10 mouse cellular contexts compared by ENCODE assay signal in the genomic region with DNA sequence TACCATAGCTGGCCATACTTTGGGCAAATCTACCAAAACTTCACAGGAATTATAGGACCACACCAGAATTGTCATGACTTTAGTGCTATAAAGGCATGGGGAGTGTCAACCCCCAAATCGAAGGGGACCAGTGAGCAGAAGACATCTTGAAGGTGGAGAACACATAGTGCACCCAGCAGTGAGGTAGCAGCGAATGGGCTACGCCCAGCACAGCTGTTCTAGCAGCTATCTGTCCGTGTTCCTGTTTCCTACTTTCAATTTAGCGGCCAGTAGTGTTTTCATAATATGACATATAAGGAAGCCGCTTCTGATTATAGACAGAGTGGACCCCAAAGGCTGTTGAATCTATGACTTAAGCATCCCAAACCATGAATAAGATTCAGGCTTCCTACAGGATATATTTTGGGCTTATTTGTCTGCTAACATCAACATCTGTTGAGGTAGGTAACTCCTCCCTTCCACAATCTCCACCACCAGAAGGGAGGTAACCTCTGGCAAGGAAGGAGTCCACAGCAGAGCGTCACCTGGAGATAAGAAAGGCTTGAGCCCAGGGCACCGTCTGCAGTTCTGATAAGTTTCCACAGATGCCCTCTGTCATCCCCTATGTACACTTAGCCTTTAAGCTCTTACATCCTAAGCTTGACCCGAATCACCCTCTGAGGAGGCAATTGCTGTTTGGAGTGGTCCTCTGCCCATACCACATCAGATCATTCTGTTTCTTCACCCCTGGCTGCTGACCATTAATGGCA. TPM values are rescaled to one million over a fixed set of nuclear protein-coding genes. Genes with fewer than 3 reads are reported as not detected.
DNase-seq lines count a peak whose midpoint lies in the region; ATAC-seq and TF ChIP-seq lines count a peak whose summit lies in the region.
"Had no signal": no experiment of that assay in that cellular context is flagged by ENCODE, and none has a peak within 500 bp of the region (broad histone marks: within the 10 kb centered on the region; RNA-seq: fewer than 3 reads in every experiment).

No protein-coding gene starts in this region.

- H3K27me3 ChIP-seq in MEL (ENCODE audit: control insufficient read depth in 1 of 2, insufficient read depth in 2 of 2, low read length in 2 of 2): no peaks in the 10 kb centered on the region
- H3K27me3 ChIP-seq in heart, embryonic 16.5 days (ENCODE audit: control insufficient read depth, insufficient read depth, low read length): no peaks in the 10 kb centered on the region
- H3K27me3 ChIP-seq: forebrain, embryonic 12.5 days had no signal

- TF ChIP-seq POLR2A in MEL (IDR thresholded peaks at IDR 0.05; ENCODE audit: control insufficient read depth in 1 of 2, insufficient read depth in 1 of 2, low read depth in 1 of 2, low read length in 2 of 2, poor library complexity in 1 of 2): no peak

- peak overlapping the region; percentile 25 to 30 for H3K4me3 ChIP-seq in MEL (ENCODE audit: control insufficient read depth in 1 of 2, insufficient read depth in 1 of 2, low read depth in 2 of 2, low read length in 2 of 2)
- H3K4me3 ChIP-seq in heart, embryonic 16.5 days (ENCODE audit: low read length): no peak overlapping the region
- H3K4me3 ChIP-seq: forebrain, embryonic 12.5 days had no signal

- H3K27ac ChIP-seq in MEL (ENCODE audit: control insufficient read depth, low read depth, low read length): peak overlapping the region; percentile 75
- H3K27ac ChIP-seq in heart, embryonic 16.5 days (ENCODE audit: low read length): peak overlapping the region; percentile 4
- H3K27ac ChIP-seq: forebrain, embryonic 12.5 days had no signal

- H3K9ac ChIP-seq in MEL (ENCODE audit: control insufficient read depth, low read depth, low read length, poor library complexity, severe bottlenecking): peak overlapping the region; percentile 15
- no peak overlapping the region for H3K9ac ChIP-seq in heart, embryonic 16.5 days (ENCODE audit: low read length)
- H3K9ac ChIP-seq: forebrain, embryonic 12.5 days had no signal

- no peak for TF ChIP-seq CTCF in MEL (IDR thresholded peaks at IDR 0.05 in 2 of 3, conservative IDR thresholded peaks at IDR 0.05 in 1 of 3; ENCODE audit: control insufficient read depth in 1 of 3, insufficient read depth in 1 of 3, low read depth in 2 of 3, low read length in 3 of 3, poor library complexity in 1 of 3, severe bottlenecking in 1 of 3)

- H3K36me3 ChIP-seq in MEL (ENCODE audit: control insufficient read depth in 1 of 2, insufficient read depth in 2 of 2, low read length in 2 of 2): peaks cover 0 to 32% of the 10 kb centered on the region in 2 experiments; a peak in 2 of 4 replicates
- no peaks in the 10 kb centered on the region for H3K36me3 ChIP-seq in heart, embryonic 16.5 days (ENCODE audit: control insufficient read depth, insufficient read depth)
- H3K36me3 ChIP-seq: forebrain, embryonic 12.5 days had no signal

- H3K79me2 ChIP-seq in MEL (ENCODE audit: control insufficient read depth, insufficient read depth, low read length, poor library complexity): peaks cover 27% of the 10 kb centered on the region

- peak; percentile 49 for DNase-seq in CD4-positive, CD25-positive, alpha-beta regulatory T cell, adult 2 months (ENCODE audit: low read depth, low spot score)
- peak; percentile 85 for DNase-seq in MEL (ENCODE audit: low read depth, low spot score)
- peak; percentile 45 for DNase-seq in naive thymus-derived CD4-positive, alpha-beta T cell, adult 2 months (ENCODE audit: low read depth)
- DNase-seq in embryo, embryonic 11 days: no peak
- no peak for DNase-seq in urinary bladder, adult 18-20 months (ENCODE audit: low spot score in 2 of 2)
- DNase-seq in right cerebral cortex, postnatal 4 days: no peak
- no peak for DNase-seq in frontal cortex, postnatal 36 days (ENCODE audit: low spot score in 2 of 2)
- DNase-seq: adrenal gland, postnatal 14 days had no signal

- TF ChIP-seq RAD21 in MEL (IDR thresholded peaks at IDR 0.05; ENCODE audit: low read depth, low read length): no peak

- no peaks in the 10 kb centered on the region for H3K9me3 ChIP-seq in MEL (replicated peaks; ENCODE audit: insufficient read depth, low read length)
- no peaks in the 10 kb centered on the region for H3K9me3 ChIP-seq in heart, embryonic 16.5 days (replicated peaks; ENCODE audit: control insufficient read depth, low read length)
- H3K9me3 ChIP-seq: forebrain, embryonic 12.5 days had no signal

- WGBS in heart, embryonic 16.5 days: 56% methylated on average over 9 of the region's 9 CpGs

- TF ChIP-seq EP300 in MEL (IDR thresholded peaks at IDR 0.05; ENCODE audit: low read depth in 1 of 2, low read length in 2 of 2): peak; percentile 83 to 90

- H3K4me2 ChIP-seq in heart, embryonic 16.5 days (ENCODE audit: low read depth, low read length): peak overlapping the region; percentile 6; the same call in 1 of the 2 replicates
- H3K4me2 ChIP-seq: forebrain, embryonic 12.5 days had no signal

- no peak for ATAC-seq in heart, embryonic 16.5 days (replicated peaks; ENCODE audit: extremely low read depth, insufficient read depth, low FRiP score)

- peaks cover 18 to 23% of the 10 kb centered on the region in 2 experiments for H3K4me1 ChIP-seq in MEL (ENCODE audit: control insufficient read depth in 1 of 2, insufficient read depth in 2 of 2, low read length in 2 of 2)
- peaks cover 74% of the 10 kb centered on the region for H3K4me1 ChIP-seq in heart, embryonic 16.5 days (ENCODE audit: control insufficient read depth, insufficient read depth, low read length)

TF ChIP-seq in MEL, 35 proteins besides CTCF, POLR2A, EP300 and RAD21:
- TF ChIP-seq TCF12 (IDR thresholded peaks at IDR 0.05; ENCODE audit: low read depth, low read length) (peak; percentile 91), TAL1 (IDR thresholded peaks at IDR 0.05; ENCODE audit: low read length) (peak; percentile 93), GATA1 (IDR thresholded peaks at IDR 0.05; ENCODE audit: low read depth, low read length) (peak; percentile 90), NELFE (IDR thresholded peaks at IDR 0.05; ENCODE audit: low read depth, low read length) (no peak), ETS1 (IDR thresholded peaks at IDR 0.05; ENCODE audit: low read depth, low read length) (peak; percentile 96), ELF1 (IDR thresholded peaks at IDR 0.05; ENCODE audit: low read depth, low read length) (peak; percentile 51; the same call in 1 of the 2 replicates), SIN3A (IDR thresholded peaks at IDR 0.05; ENCODE audit: low read length) (peak; percentile 98), ZMIZ1 (IDR thresholded peaks at IDR 0.05; ENCODE audit: low read depth, low read length) (0 out of 2 replicates have a peak, but pooled peaks have one; percentile 8), MAX (IDR thresholded peaks at IDR 0.05; ENCODE audit: low read length) (0 out of 2 replicates have a peak, but pooled peaks have one; percentile 26), MXI1 (IDR thresholded peaks at IDR 0.05; ENCODE audit: low read depth, low read length) (peak; percentile 62; the same call in 1 of the 2 replicates), E2F4 (IDR thresholded peaks at IDR 0.05; ENCODE audit: borderline replicate concordance, low read depth, low read length) (no peak)

RNA-seq across cellular contexts. Expression of gene Trak2, which starts 19.4 kb away (rescaled TPM):
- total RNA-seq in MEL (2012; rRNA removed): 10.2 and 11.4 TPM in 2 replicates
- 100 to 1,000 TPM in 1 of 2 experiments, 10 to 100 TPM in 1; 15.5 to 107 TPM for polyA plus RNA-seq in MEL (2012; ENCODE audit: insufficient read depth in 1 of 2, insufficient read length in 2 of 2, low read depth in 1 of 2, low replicate concordance in 2 of 2, missing spikeins in 1 of 2)
- 29.5 and 37.2 TPM in 2 replicates for polyA plus RNA-seq in heart, embryonic 16.5 days (2015; fragmentation: Nextera tagmentation; extraction: Ambion mirVana)

RNA-seq across cellular contexts. Expression of gene Stradb, which starts 19.5 kb away (rescaled TPM):
- 3.8 and 4.2 TPM in 2 replicates for total RNA-seq in MEL (2012; rRNA removed)
- polyA plus RNA-seq in MEL (2012; ENCODE audit: insufficient read depth in 1 of 2, insufficient read length in 2 of 2, low read depth in 1 of 2, low replicate concordance in 2 of 2, missing spikeins in 1 of 2): 10 to 100 TPM in 1 of 2 experiments, not detected in 1; 11.1 TPM
- polyA plus RNA-seq in heart, embryonic 16.5 days (2015; fragmentation: Nextera tagmentation; extraction: Ambion mirVana): 25.9 and 26.1 TPM in 2 replicates

Comparison
In these comparisons a context has a peak if more than half of its experiments do, and no peak if none do; other contexts are left out.
1. DNase-seq: peak in CD4-positive, CD25-positive, alpha-beta regulatory T cell, adult 2 months (single experiment), MEL (single experiment) and naive thymus-derived CD4-positive, alpha-beta T cell, adult 2 months (single experiment); none in embryo, embryonic 11 days (single experiment), urinary bladder, adult 18-20 months (0 of 2), right cerebral cortex, postnatal 4 days (single experiment) and frontal cortex, postnatal 36 days (0 of 2).